Mouse (Mus musculus) fat pad, adult 2 months (tissue): ENCODE measurements around the gene Nup107.
A peak's percentile ranks its signal among the peaks of the same experiment; 100 is the strongest.

Source experiments
- DNase-seq: peaks from one replicate; pipeline ENCODE4 v3.0.0-alpha.2; 2011; ENCODE audit warnings: low read depth, low spot score; ENCODE audit errors: extremely low read depth

Gene Nup107

DNA sequence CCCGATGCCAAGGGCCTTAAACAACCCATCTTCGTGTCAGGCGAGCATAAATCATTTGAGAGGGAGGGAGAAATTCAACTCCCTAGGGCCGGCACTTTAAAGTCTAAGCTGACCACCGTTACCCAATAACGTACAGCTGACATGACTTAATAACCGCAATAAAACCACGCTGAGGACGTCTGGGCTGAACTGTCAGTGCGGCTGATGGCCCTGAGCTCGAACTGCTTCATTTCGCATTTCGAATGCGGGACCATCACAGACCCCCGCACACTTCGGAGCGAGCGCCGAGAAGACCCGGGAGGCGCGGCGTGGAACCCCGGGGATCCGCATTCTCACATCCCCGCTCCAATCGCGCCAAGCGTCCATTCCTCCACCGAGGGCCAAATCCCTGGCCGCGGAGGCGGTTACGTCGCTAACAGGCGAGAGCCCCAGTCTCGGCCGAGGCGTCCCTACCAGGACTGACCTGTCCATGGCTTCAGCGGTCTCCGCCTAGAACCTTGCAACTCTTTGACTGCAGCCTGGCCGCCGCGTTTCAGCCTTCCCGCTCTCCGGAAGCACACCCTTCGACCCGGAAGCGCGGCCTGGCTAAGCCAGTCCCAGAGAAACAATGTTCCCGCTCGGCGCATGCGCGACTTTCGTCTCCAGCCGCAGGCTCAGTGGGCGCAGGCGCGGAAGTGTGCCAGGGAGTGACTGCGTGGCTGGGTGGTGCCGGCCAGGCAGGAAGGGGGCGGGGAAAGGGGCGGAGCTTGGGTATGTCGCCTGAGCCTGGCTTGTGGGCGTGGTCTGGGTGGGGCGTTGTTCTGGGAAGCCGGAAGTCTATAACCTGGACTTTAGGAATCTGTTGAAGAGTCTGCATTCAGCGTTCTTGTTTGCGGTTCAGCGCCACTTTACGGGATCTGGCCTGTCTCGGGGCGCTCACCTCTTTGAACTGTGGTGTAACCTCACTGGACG lies at the start of gene Nup107:
TSS of gene Nup107 (minus strand) at position 565 of the 951 bp plus-strand sequence.
- DNase-seq, result peak; percentile 68

DNA sequence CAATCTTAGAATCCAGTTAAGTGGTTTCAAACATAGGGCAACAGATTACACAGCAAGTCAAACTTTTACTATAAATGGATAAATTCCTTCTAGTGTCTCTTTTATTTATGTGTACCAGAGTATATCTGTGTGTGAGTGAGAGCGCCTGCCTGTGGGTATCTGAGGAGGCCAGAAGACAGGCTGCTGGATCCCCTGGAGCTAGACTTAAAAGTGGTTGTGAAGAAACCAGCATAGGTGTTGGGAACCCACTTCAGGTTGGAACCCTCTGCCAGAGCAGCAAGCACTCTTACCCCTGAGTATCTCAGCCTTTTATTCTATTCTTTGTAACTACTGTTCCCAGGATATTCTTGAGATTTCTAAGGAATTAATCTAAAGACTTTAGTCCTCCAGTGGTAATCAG lies 49.3 kb upstream of the Nup107 start:
- no peak for DNase-seq

DNA sequence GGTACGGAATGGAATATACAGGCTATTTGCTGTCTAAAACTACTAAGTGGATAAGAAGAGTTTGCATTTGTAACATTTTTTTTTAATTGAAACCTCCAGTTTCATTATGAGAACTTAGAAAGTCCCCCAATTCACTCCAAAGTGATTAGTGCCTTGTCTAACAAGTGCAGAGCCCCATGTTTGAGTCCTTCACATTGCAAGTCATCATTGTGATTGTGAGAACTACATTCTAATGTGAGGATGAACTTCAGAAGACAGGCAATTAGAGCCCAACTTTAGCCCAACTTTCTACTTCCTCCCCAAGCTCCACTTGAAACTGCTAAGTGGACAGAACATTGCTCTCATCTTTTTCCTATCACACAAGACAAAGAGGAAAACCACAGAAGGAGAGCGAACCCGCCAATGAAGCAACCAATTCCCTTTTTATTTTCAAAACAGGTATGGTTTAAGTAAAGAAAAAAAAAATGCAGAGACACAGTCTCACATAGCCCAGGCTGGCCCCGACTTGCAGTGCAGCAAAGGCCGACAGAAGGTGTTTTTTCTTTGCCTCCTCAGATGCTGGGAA lies 48.0 kb upstream of the Nup107 start:
- no peak for DNase-seq

DNA sequence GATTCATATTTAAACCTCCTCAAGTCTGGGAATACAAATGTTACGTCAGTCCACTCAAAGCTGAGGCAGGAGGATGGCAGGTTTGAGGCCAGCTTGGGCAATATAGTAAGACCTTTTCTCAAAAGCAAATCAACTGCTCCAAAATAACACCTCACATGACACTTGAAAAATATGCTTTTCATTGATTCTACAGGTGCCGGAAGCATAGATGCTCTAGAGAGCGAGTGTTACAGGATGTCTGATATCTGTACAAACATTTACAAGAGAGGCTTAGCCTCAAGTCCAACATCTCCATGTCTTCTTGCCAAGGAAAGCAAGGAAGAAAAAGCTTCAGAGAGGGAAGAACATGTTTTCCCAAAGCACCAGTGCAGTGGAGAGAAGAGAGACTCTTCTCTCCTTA lies 47.2 kb upstream of the Nup107 start:
- DNase-seq, result no peak

DNA sequence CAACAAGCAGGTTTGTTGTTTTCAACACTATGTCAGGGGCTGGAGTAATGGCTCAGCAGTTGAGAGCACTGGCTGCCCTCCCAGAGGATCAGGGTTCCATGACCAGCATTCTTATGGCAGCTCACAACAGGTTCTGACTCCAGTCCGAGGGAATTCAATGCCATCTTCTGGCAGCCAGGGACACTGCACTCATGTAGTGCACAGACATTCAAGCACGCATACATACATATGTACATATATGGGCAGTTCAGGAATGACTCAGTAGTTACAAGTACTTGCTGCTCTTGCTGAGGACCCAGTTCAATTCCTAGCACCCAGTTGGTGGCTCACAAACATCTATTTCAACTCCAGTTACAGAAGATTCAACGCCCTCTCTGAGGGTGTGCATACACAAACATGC lies 46.4 kb upstream of the Nup107 start:
- no peak for DNase-seq

DNA sequence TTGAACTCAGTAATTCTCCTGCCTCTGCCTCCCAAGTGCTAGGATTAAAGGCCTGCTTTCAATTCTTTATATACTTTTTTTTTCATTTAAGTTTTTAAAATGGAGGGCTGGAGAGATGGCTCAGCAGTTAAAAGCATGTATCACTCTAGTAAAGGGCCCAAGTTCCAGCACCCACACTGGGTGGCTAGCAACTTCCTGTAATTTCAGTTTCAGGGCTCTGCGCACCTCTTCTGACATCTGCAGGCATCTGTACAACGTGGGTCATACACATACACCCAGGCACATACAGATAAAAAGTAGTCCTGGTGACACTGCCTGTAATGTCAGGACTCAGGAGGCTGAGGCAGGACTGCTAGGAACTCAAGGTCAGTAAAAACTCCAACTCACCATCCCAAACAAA lies 43.8 kb upstream of the Nup107 start:
- DNase-seq, result no peak

DNA sequence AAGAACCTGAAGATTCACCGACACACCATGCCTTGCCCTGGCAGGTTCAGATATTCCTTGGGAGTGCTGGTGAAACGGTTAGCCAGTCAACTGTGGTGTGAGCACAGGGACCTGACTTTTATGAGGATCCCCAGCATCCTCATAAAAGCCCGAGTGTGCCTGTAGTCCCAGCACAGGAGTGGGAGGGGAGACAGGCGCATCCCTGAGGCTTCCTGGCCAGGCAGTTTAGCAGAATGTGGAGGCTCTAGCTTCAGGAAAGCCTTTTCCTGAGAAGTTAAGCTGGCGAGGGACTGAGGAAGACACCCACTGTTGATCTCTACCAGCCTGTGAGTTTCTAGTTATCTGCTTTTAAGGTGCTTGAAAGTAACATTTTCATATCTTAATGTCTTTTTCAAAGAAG lies 42.9 kb upstream of the Nup107 start:
- no peak for DNase-seq

DNA sequence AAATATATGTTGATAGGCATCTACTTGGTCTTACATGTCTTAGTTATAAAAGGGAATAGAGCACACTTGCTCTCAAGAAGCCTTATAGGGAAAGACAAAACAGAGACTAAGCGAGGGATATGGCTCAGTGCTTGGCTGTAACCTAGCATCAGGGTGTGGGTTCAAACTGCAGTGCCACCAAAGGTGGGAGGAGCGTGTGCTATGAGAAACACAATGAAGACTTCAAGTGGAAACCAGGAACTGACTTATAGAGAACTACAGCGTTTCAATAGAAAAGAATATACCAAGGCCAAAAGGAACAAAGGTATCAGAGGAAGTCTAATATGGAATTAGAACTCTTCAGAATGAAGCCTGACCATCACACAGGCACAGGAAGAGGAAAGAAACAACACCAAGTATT lies 38.3 kb upstream of the Nup107 start:
- no peak for DNase-seq

DNA sequence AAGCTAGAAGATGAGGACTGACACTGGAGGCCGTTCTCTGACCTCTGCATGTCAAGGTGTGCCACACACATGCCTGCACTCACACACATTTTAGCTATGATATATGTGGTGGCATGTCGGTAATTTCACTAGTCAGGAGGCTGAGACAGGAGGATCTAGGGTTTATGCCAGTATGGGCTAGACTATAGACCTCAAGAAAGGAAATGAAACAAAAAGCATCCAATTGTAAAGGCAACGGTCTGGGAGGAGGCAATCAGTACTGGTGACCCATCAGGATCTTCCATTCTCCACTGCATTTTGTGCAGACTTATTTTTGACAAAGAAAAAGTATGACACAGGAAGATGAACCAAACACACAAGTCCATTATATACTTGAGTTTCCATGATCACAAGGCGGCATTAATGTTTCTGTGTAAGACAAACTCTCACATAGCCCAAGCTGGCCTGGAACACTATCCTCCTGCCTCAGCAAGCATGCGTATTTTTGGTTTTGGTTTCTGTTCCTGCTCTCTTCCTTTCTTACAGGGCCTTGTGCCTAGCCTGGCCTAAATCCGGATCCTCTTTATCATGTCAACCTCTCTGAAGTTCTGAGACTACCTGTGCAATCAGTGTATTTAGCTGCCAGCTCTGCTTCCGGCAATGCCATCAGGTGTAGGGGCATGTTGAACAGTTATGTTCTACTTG lies 37.1 kb upstream of the Nup107 start:
- no peak for DNase-seq

DNA sequence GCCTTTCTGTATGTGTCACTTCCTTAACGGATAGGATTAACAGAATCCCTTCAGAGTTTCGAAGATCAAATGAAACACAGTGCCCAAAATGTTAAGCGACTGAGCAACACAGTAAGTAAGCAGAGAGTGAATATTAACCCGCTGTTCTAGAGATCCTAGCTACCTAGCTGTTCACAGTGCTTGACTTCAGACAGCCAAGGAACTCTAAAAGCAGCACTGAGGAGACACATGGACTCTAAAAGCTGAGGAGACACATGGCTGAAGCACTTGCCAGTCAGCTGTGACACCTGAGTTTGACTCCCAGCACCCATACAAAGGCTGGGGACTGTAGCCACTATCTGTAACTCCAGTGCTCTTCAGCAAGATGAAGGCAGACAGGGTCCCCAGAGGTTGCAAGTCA lies 36.5 kb upstream of the Nup107 start:
- DNase-seq, result no peak

DNA sequence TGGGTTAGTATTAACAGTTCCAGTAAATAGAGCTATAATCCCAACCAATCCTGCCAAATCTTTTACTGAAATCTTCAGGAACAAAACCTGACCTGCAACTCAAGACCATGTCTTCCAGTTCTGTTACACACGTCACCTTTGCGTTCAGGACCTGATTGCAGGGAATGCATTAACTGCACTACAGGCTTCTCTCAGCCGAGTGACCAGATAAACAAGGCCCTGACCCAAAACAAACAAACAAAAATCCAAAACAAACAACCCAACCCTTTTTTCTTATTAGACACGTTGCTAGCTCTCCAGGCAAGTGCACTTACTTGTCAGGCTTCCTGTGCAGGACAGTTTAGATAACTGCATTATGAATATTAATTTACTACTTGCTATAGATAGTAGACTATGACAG lies 36.0 kb upstream of the Nup107 start:
- DNase-seq, result peak; percentile 25

DNA sequence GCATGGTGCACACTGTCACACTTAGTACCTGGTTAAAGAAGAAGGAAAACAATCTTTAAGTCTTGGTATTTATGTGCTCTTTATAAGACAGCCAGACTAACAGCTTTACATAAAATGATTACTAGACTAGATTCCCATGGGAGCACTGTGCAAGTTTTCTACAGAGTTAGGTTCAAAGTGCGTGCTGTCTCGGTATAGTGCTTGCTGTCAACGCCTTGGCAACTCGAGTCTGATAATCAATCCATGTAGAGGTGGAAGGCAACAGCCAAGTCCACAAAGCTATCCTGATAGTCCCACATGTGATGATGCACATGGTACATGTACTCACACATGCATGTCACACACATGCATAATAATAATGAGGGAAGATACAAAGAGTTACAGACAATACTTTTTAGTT lies 32.1 kb upstream of the Nup107 start:
- DNase-seq, result no peak

DNA sequence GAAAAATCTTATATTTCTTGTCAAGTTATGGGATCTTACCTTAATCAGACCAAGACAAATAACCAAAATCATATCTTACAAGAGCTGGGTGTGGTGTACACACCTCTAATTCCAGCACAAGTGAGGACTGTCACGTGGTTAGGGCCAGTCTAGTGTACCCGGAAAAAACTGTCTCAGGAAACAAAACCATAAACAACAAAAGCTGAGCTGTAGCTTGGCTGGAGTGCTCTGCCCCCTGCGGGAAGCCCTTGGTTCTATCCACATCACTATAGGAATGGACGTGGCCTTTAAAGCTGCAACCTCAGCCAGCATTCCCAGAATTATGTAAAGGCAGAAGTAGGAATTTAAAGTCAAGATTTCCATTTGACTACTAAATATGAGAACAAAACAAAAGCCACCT lies 31.6 kb upstream of the Nup107 start:
- no peak for DNase-seq

DNA sequence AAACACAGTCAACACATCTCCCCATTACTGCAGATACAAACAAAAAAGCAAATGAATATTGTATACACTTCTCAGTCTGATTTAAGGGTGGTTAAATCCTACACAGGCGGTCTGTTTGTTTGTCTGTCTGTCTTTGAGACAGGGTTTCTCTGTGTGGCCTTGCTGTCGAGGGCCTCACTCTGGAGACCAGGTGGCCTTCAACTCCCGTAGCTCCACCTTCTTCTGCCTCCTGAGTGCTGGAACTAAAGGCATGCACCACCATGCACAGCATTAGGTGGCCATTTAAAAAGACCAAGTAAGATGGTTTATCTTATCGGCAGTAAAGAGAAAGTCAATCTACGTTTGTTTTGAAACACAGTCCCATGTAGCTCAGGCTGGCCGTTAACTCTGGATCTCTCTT lies 30.8 kb upstream of the Nup107 start:
- DNase-seq, result no peak

DNA sequence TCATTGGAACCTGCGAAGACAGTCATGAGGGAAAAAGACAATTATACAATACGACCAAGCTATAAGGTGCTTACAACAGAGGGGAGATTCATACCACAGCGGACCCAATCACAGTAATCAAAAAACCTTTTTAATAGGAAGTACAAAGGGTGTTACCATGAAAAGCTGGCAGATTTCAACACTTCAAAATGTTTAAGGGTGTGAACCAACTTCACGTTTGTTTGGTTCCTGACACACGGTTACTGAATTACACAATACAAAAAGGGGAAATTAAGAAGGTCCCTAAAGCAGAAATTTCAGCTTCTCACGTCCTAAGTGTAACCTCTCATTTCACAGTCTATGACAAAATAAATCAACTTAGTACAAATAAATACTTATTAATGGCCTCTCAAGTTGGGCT lies 26.1 kb upstream of the Nup107 start:
- DNase-seq, result no peak

DNA sequence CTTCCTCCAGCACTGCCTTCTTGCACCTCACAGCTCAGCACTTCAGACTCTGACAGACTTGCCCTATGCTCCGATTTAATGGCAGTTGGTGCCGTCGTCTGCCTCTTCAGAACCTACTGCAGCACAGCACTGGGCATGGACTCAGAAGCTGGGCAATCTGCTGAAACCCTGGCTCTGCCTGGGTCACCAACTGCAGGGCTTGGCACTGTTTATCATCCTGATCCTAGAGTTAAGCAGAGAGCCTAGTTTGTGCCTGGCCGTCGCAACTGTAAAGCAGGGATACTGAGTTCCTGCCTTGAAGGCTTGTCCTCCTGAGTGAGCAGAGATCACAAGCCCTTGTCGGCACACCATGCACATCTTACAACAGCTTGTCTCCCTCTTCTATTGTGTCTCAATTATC lies 24.2 kb upstream of the Nup107 start:
- peak; percentile 67 for DNase-seq

DNA sequence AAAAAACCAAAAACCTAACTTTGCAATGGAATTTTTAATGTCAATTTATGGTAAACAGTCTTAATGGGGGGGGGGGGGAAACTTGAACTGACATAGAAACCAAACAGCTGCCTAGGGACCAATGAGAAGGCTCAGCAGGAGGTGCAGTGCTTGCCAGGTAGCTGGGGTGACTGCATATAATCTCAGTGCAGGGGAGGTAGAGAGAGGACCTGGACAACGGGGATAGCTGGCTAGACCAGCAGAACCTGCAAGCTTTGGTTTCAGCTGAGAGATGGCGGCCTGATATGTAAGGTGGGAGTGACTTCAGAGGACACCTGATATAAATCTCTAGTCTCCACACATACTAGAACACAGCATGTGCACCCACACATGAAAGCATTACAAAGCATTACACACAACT lies 20.0 kb upstream of the Nup107 start:
- DNase-seq, result no peak

DNA sequence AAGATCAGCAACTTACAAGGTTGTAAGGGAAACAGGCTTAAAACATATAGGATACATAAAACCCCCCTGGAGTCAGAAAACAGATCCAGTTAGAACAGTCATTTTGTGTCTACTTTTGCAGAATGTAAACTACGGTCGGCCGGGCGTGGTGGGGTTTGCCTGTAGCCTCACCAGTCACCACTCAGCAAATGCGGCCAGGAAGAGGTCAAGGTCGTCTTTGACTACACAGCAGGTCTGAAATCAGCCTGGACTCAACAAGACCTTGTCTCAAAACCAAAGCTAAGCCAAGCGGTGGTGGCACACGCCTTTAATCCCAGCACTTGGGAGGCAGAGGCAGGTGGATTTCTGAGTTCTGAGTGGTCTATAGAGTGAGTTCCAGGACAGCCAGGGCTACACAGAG lies 19.1 kb upstream of the Nup107 start:
- no peak for DNase-seq

DNA sequence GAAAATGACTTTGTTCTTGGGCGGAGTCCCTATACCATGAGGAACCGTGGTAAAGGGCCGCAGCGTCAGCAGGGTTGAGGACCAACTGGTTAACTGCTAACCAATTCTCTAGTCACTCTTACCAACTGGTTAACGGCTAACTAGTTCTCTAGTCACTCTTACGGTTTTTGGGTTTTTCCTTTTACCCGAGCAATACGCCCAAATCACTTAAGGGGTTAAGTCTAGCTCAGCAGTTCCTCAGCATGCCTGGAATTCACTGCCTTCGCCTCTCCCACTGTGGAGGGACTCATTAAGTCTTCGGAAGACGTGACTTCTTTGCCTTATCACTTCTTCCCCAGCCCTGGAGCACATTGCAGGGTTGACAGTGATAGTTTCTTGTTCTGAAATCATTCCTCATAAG lies 18.0 kb upstream of the Nup107 start:
- DNase-seq, result no peak

DNA sequence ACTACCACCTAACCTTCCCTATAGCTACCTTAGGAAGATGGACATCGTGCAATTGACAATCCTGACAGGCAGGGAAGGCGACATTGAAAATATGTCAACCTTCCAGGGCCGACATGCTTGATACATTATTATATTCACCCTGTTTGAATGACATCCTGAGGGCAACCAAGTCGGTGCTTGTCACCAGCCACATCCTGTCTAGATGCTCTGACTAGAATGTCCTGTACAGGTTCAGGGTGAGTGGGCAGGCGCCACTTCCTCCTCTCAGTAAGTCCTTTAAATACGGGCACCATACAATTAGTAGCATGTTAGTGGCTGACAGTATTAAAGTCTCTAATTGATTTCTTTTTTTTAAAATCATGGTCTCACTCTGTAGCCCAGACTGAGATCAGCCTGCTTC lies 15.6 kb upstream of the Nup107 start:
- no peak for DNase-seq

DNA sequence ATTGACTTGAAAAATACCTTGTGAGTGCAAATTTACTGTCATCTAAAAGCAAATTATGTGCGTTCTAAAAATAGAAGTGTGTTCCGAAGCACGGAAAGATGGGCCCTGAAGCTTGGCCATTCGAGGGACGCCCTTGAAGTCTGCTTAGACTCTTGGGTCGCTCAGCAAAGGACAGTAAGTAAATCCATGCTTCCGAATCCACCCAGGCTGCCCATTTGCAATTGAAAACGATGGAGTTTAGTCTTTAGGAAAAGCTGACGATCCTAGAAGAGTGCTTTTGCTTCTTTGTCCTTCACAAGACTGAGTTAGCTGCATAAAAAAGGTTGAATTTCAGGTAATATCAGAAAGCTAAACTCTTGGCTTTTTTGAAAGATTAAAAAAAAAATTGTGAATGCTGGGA lies 13.4 kb upstream of the Nup107 start:
- no peak for DNase-seq
